Mouse (Mus musculus) heart, embryonic 14.5 days (tissue): ENCODE measurements around the gene Fgfr2. TPM values are rescaled to one million over a fixed set of nuclear protein-coding genes. Genes with fewer than 3 reads are reported as not detected.

ENCODE experiments used
- ATAC-seq: fragments of 200-750 bp; cut with Nextera tagmentation; 2 replicates; pipeline ENCODE4 v1.8.0; 2017; ENCODE audit warnings: low read depth, moderate TSS enrichment; ENCODE audit not compliant: insufficient number of reproducible peaks, insufficient read depth, low FRiP score
- H3K27ac ChIP-seq, 2 experiments: fragments of 200-500 bp in 1 of 2; fragments of 300-500 bp in 1 of 2; sonication (generic) in 1 of 2; replicated peaks in 1 of 2; 2 replicates each; pipeline ENCODE4 v1.5.1; 2012 to 2014; ENCODE audit warnings: low read depth in 2 of 2, low read length in 2 of 2, control low read depth in 1 of 2, mild to moderate bottlenecking in 1 of 2, mixed read lengths in 1 of 2; ENCODE audit not compliant: control insufficient read depth in 1 of 2, insufficient read depth in 1 of 2
- H3K27me3 ChIP-seq: fragments of 300-500 bp; sonication (generic); 2 replicates; pipeline ENCODE4 v1.6.1; 2014; ENCODE audit warnings: mild to moderate bottlenecking, low read length, control low read depth; ENCODE audit not compliant: control insufficient read depth, insufficient read depth
- H3K36me3 ChIP-seq: fragments of 300-500 bp; sonication (generic); 2 replicates; pipeline ENCODE4 v1.6.1; 2014; ENCODE audit warnings: mild to moderate bottlenecking, control low read depth, low read length, mixed read lengths; ENCODE audit not compliant: control insufficient read depth, insufficient read depth
- H3K4me1 ChIP-seq, 2 experiments: fragments of 200-500 bp in 1 of 2; fragments of 300-500 bp in 1 of 2; sonication (generic) in 1 of 2; 2 replicates each; pipeline ENCODE4 v1.6.1; 2012 to 2014; ENCODE audit warnings: low read length in 2 of 2, control low read depth in 1 of 2, mixed read lengths in 1 of 2; ENCODE audit not compliant: control insufficient read depth in 2 of 2, insufficient read depth in 2 of 2
- H3K4me2 ChIP-seq: fragments of 300-500 bp; sonication (generic); 2 replicates; pipeline ENCODE4 v1.6.1; 2014; ENCODE audit warnings: mild to moderate bottlenecking, low read length
- H3K4me3 ChIP-seq, 2 experiments: fragments of 200-500 bp in 1 of 2; fragments of 300-500 bp in 1 of 2; sonication (generic) in 1 of 2; 2 replicates each; pipeline ENCODE4 v1.5.1; 2012 to 2014; ENCODE audit warnings: low read length in 2 of 2, mild to moderate bottlenecking in 2 of 2, control low read depth in 1 of 2, low read depth in 1 of 2, moderate library complexity in 1 of 2; ENCODE audit not compliant: control insufficient read depth in 1 of 2, insufficient read depth in 1 of 2
- H3K9ac ChIP-seq: fragments of 300-500 bp; sonication (generic); 2 replicates; pipeline ENCODE4 v1.6.1; 2014; ENCODE audit warnings: mild to moderate bottlenecking, low read length
- H3K9me3 ChIP-seq: fragments of 300-500 bp; sonication (generic); 2 replicates; pipeline ENCODE4 v1.6.1; 2016; ENCODE audit warnings: low read length, control low read depth; ENCODE audit not compliant: control insufficient read depth
- WGBS: fragments of 180-500 bp; shearing (Covaris S2); extraction: QIAGEN DNeasy Blood & Tissue Kit; methylation state at CpG from one replicate; pipeline ENCODE4 v1.1.7; 2014; 5-methylcytosine and 5-hydroxymethylcytosine counted together
- polyA plus RNA-seq: library from polyadenylated mRNA; unstranded; fragments of >200 nt; fragmentation: Nextera tagmentation; extraction: Ambion mirVana; gene quantifications from 2 replicates; pipeline ENCODE4 v1.2.1, GENCODE M21; 2014

The Fgfr2 gene
- polyA plus RNA-seq, 1 experiment from 2014 or later, result 22.4 TPM

DNA sequence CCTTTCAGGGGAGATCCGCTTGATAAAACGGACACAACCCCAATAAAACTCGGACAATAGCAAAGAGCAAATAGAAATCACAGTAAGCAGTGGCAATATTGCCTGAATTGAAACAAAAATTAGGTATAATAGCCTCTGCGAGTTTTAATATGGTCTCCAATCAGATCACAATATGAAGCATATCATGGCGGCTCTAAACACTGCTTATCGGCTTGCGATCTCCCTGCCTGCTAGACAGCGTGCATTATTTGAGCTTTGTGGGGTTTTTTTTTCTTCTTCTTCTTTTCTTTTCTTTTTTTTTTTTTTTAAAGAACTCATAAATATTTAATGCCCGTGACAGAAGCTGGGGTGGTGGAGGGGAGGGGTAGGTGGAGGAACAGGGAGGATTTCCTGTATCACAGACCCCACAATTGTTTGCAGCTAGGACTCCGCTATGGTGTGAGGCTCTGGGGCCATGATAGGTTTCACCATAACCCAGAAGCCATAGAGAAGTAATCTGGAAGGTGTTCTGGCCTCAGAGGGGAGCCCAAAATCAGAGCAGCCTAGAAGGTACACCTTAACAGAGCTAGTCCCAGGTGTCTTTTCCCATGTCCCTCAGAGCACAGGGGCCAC lies 1334.4 kb downstream of the Fgfr2 start:
- 73% methylated on average over 10 of the region's 10 CpGs for WGBS
- Histone ChIP-seq H3K4me2 (no peak overlapping the region), H3K4me3 (no peak overlapping the region), H3K27me3 (no peaks in the 10 kb centered on the region), H3K36me3 (no peaks in the 10 kb centered on the region), H3K9ac (no peak overlapping the region), H3K9me3 (no peaks in the 10 kb centered on the region), H3K27ac (no peak overlapping the region), H3K4me1 (no peaks in the 10 kb centered on the region)
- ATAC-seq, result no peak

DNA sequence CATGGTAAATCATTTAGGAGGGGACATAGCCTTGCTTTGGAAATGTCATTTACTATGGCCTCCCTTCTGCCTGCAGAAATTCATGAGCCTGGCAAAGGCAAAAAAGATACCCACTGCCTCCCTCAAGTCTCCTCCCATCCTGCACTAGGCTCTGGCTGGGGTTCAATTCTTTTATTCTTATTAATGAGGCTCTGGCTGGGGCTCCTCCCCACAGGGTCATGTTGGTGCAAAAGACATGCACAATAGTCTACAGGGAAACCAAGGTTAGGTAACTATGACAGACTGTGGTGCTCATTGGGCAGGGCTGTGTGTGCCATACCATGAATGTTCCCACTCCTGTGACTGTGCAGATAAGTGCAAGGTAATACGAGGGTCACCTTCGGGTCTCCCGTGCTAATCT lies 1337.4 kb downstream of the Fgfr2 start:
- Histone ChIP-seq H3K4me1 (no peaks in the 10 kb centered on the region), H3K27me3 (no peaks in the 10 kb centered on the region), H3K9ac (no peak overlapping the region), H3K9me3 (no peaks in the 10 kb centered on the region), H3K36me3 (no peaks in the 10 kb centered on the region), H3K27ac (no peak overlapping the region), H3K4me3 (no peak overlapping the region), H3K4me2 (no peak overlapping the region)
- ATAC-seq, result no peak
- 82% methylated on average over 3 of the region's 3 CpGs for WGBS

DNA sequence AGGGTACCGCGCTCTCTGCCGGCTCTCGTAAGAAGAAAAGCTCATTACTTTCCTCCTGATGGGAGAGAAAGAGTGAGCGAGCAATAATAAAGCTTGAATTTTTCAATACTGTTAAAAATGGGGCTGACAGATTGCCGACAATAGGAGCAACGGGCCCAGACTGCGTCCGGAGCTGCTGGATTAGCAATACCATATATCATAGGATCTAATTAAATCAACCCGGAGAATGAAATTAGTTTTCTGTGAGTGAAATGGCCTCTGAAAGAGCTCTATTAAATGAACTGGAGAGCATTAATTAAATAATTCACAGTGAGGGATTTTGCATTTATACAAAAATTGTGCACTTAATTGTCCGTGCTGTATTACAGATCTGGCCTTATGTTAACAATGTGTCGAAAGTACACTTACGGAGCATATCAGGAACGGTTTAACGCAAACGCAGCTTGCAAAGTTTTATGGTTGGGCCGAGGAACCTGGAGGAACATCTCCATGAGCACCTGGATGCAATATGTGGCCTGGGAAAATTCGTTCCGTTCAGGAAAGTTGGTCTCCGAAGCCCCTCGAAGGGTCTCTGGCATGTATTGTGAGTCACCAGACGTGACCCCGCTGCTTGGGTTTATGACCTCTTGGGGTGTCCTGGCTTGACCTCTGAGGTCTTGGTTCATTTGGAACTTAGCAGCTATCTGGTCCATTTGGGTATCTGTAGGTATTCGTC lies 1344.7 kb downstream of the Fgfr2 start:
- no peak for ATAC-seq
- WGBS, result 84% methylated on average over 24 of the region's 24 CpGs
- no peak overlapping the region for H3K4me2 ChIP-seq

DNA sequence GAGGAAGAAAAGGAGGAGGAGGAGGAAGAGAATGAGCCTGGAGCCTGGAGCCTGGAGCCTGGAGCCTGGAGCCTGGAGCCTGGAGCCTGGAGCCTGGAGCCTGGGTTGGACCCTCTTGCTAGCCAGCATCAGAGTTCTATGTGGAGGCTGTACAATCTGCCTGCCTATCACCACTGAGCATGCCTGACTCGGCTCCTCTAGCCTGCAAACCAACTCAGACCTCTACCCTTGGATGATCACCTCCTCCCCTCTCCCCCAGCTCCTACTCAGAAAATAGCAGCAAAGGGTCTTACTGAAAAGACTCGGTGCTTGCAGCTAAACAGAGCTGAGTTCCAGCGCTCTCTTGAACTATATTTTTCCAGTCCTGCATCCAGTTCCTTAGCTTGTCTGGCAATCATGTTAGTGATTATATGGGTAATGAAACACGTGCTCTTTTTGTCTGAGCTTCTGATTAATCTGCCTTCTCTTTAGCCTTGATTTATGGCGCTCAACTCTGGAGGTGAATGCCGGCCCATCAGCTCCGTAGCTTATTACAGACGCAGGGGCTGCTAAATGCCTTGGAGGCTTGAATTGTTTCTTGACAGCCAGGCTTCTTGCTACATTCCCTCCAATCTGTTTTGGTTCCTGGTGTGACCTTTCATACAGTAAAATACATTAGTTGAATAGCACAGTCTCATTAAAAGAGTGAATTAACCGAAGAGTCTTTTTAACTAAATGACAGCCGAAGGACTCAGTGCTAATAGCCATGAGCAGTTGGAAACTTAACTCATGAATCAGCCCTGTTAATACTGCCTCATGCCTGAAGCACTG lies 1345.5 kb downstream of the Fgfr2 start:
- H3K9me3 ChIP-seq, result no peaks in the 10 kb centered on the region
- no peaks in the 10 kb centered on the region for H3K4me1 ChIP-seq
- H3K27me3 ChIP-seq, result 0 out of 2 replicates have a peak, but pooled peaks cover 4% of the 10 kb centered on the region
- no peak overlapping the region for H3K4me3 ChIP-seq
- H3K27ac ChIP-seq, result no peak overlapping the region
- no peak overlapping the region for H3K9ac ChIP-seq
- 59% methylated on average over 10 of the region's 10 CpGs for WGBS
- no peak overlapping the region for H3K4me2 ChIP-seq
- no peak for ATAC-seq
- H3K36me3 ChIP-seq, result no peaks in the 10 kb centered on the region

More for the DNA sequence above, 1344.7 kb downstream of the Fgfr2 start:
- Histone ChIP-seq H3K4me1 (no peaks in the 10 kb centered on the region), H3K9me3 (no peaks in the 10 kb centered on the region), H3K4me3 (no peak overlapping the region), H3K27ac (no peak overlapping the region), H3K36me3 (no peaks in the 10 kb centered on the region), H3K27me3 (0 out of 2 replicates have a peak, but pooled peaks cover 4% of the 10 kb centered on the region), H3K9ac (no peak overlapping the region)

DNA sequence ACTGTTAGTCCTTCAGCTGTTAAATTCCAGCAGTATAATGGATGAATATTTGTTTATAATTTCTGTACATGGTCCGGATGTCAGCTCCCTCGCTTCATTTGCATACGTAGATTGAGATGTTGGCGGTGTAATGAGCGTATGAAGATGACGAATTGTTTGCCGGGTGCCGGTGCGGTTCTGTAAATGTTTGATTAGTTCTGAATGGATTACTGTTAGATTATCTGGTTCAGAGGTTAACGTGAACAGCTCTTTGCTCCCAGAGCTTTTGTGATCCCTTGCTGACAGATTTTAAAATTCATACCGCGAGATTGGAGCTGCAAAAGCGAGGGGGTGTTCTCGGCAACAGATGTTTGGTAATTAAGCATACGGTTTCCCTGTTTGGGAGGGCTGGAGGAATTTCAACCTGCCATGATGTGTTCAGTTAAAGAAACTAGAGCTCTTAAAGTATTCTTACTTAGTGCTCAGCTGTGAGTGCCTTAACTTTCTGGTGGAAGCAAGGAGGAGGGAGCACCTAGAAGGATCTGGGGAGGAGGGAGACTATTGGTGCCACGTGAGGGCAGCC lies 1346.9 kb downstream of the Fgfr2 start:
- 76% methylated on average over 16 of the region's 16 CpGs for WGBS
- no peak overlapping the region for H3K4me3 ChIP-seq
- H3K9ac ChIP-seq, result no peak overlapping the region
- no peaks in the 10 kb centered on the region for H3K36me3 ChIP-seq
- no peak overlapping the region for H3K4me2 ChIP-seq
- H3K9me3 ChIP-seq, result no peaks in the 10 kb centered on the region
- 0 out of 2 replicates have a peak, but pooled peaks cover 4% of the 10 kb centered on the region for H3K27me3 ChIP-seq
- no peaks in the 10 kb centered on the region for H3K4me1 ChIP-seq
- no peak for ATAC-seq
- no peak overlapping the region for H3K27ac ChIP-seq

DNA sequence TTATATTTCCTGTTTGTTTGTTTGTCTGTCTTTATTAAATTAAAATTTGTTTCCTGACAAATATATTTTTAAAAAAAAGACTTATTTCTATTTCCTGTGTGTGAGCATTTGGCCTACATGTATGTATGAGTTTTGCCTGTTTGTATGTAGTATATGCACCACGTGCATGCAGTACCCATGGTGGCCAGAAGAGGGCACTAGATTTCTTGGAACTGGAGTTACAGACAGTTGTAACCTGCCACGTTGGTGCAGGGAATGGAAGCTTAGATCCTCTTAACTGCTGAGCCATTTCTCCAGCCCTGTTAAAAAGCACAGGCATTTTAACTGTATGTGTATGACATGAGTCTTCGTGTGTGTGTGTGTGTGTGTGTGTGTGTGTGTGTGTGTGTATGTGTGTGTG lies 1365.2 kb downstream of the Fgfr2 start:
- no peak for ATAC-seq

DNA sequence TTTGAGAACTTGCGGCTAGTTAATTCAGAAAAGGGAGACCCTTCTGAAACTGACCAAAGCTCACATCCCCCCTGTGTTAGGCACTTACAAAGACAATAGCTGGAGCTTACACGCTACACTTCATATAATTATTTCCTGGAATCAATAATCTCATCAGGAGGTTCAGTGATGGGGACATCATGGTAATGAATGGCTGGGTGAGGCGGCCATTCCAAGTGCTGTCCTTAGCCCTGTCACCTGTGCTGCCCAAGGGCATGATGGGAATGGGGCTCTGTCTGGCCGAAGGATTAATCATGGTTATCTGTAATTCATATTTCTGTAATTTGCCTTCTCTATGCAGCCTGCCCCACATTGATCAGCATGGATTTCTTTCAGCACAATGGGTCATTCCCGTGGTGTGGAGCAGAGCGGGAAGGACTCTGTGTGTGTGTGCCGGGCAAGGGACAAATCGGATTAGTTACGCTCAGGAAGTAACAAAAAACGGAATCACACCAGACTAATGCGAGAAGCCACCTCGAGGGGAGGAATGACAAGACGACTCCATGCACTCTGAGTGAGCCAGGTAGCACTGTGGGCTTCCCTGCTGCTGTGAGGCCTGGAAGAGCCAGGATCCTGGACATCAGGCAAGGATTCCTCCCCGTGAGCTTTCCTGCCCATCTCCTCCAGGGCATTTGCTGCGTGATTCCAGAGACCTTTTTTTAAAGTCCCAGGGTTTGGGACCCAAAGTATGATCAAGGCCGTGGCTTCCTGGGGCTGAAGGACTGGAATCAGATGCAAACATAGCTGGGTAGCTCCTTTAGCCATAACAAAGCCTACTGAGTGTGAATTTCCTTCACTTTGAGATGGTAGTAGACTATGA lies 1375.8 kb downstream of the Fgfr2 start:
- H3K4me3 ChIP-seq, result no peak overlapping the region
- WGBS, result 59% methylated on average over 16 of the region's 16 CpGs

More for the DNA sequence above, 1365.2 kb downstream of the Fgfr2 start:
- H3K4me3 ChIP-seq, result no peak overlapping the region
- WGBS, result 92% methylated on average over 3 of the region's 3 CpGs
- no peaks in the 10 kb centered on the region for H3K4me1 ChIP-seq
- H3K27me3 ChIP-seq, result no peaks in the 10 kb centered on the region
- no peak overlapping the region for H3K9ac ChIP-seq
- no peak overlapping the region for H3K4me2 ChIP-seq
- peaks cover 6% of the 10 kb centered on the region; the same call in 1 of the 2 replicates for H3K9me3 ChIP-seq
- no peak overlapping the region for H3K27ac ChIP-seq
- H3K36me3 ChIP-seq, result no peaks in the 10 kb centered on the region

More for the DNA sequence above, 1375.8 kb downstream of the Fgfr2 start:
- no peaks in the 10 kb centered on the region; a peak in 1 of 4 replicates for H3K4me1 ChIP-seq
- ATAC-seq, result no peak; the same call in 1 of the 2 replicates
- H3K36me3 ChIP-seq, result no peaks in the 10 kb centered on the region
- H3K9me3 ChIP-seq, result no peaks in the 10 kb centered on the region
- no peak overlapping the region for H3K4me2 ChIP-seq
- H3K9ac ChIP-seq, result no peak overlapping the region
- H3K27me3 ChIP-seq, result peaks cover 5% of the 10 kb centered on the region; the same call in 1 of the 2 replicates
- no peak overlapping the region for H3K27ac ChIP-seq
